8 mouse cellular contexts compared by ENCODE assay signal in the genomic region with DNA sequence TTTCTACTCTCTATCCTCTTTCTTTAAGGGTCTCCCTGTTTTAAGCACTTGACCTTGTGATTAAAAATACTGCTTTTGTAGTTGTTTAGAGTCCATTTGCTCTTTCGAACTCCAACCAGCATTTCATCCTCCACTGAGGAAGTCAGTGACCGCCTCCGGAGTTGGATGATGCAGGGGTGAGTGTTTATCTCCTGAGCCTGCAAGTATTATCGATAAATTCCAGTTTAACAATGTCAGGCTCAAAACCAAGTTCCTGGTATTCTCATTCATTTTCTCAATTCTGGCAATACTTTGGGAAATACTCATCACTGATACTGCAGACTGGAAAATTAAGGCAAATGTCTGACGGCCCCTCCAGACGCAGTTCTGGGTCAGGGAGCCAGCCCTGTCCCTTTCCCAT. TPM values are rescaled to one million over a fixed set of nuclear protein-coding genes. Genes with fewer than 3 reads are reported as not detected.
A peak's percentile ranks its signal among the peaks of the same experiment; 100 is the strongest.
DNase-seq lines count a peak whose midpoint lies in the region; ATAC-seq and TF ChIP-seq lines count a peak whose summit lies in the region.

No protein-coding gene starts in this region.

- no peaks in the 10 kb centered on the region for H3K27me3 ChIP-seq in embryonic facial prominence, embryonic 14.5 days (replicated peaks; ENCODE audit: control insufficient read depth, insufficient read depth, low read length)
- no peaks in the 10 kb centered on the region for H3K27me3 ChIP-seq in intestine, embryonic 15.5 days (replicated peaks)
- no peaks in the 10 kb centered on the region for H3K27me3 ChIP-seq in myocyte (ENCODE audit: control insufficient read depth, insufficient read depth, insufficient read length)

- peak; percentile 32; the same call in 1 of the 2 replicates for ATAC-seq in embryonic facial prominence, embryonic 14.5 days (ENCODE audit: low read depth)
- peak; percentile 61 for ATAC-seq in intestine, embryonic 15.5 days

- no peak for TF ChIP-seq POLR2A in myocyte (IDR thresholded peaks at IDR 0.05; ENCODE audit: insufficient read length, low read depth)

- DNase-seq in left cerebral cortex, adult 2 months (ENCODE audit: extremely low spot score in 1 of 2, low spot score in 2 of 2): no peak
- no peak for DNase-seq in left cerebral cortex, adult 18-20 months (ENCODE audit: low spot score in 2 of 2)
- no peak for DNase-seq in embryonic facial prominence, embryonic 14.5 days (ENCODE audit: low spot score)
- no peak for DNase-seq in left cerebral cortex, postnatal 14 days (ENCODE audit: low spot score in 2 of 2)
- DNase-seq in frontal cortex, postnatal 14 days (ENCODE audit: low spot score in 2 of 2): no peak
- DNase-seq in urinary bladder, postnatal 25 days (ENCODE audit: low spot score): no peak

- H3K9ac ChIP-seq in embryonic facial prominence, embryonic 14.5 days (ENCODE audit: low read depth, low read length): peak overlapping the region; percentile 80
- H3K9ac ChIP-seq in intestine, embryonic 15.5 days: peak overlapping the region; percentile 68

- no peaks in the 10 kb centered on the region for H3K4me1 ChIP-seq in embryonic facial prominence, embryonic 14.5 days (ENCODE audit: control insufficient read depth, insufficient read depth, low read length)
- H3K4me1 ChIP-seq in intestine, embryonic 15.5 days (replicated peaks): no peaks in the 10 kb centered on the region

- intact Hi-C loops in left cerebral cortex, adult 2 months (cut with DNase I): no loop called here
- intact Hi-C loops in left cerebral cortex, postnatal 14 days (cut with DNase I): no loop called here

- H3ac ChIP-seq in myocyte (ENCODE audit: control insufficient read depth, insufficient read length): no peak overlapping the region

- peak overlapping the region; percentile 74 for H3K4me3 ChIP-seq in left cerebral cortex, adult 2 months
- peak overlapping the region; percentile 61 for H3K4me3 ChIP-seq in embryonic facial prominence, embryonic 14.5 days (ENCODE audit: low read depth, low read length)
- H3K4me3 ChIP-seq in intestine, embryonic 15.5 days (replicated peaks): peak overlapping the region; percentile 58
- H3K4me3 ChIP-seq in myocyte: peak overlapping the region; percentile 23

- TF ChIP-seq CTCF in left cerebral cortex, adult 2 months (IDR thresholded peaks at IDR 0.05): no peak

- H3K36me3 ChIP-seq in embryonic facial prominence, embryonic 14.5 days (ENCODE audit: control insufficient read depth, insufficient read depth, low read length): no peaks in the 10 kb centered on the region
- H3K36me3 ChIP-seq in intestine, embryonic 15.5 days: no peaks in the 10 kb centered on the region
- H3K36me3 ChIP-seq in myocyte (ENCODE audit: control insufficient read depth, insufficient read depth): no peaks in the 10 kb centered on the region

- no peaks in the 10 kb centered on the region for H3K9me3 ChIP-seq in embryonic facial prominence, embryonic 14.5 days (ENCODE audit: control insufficient read depth, low read length)
- no peaks in the 10 kb centered on the region for H3K9me3 ChIP-seq in intestine, embryonic 15.5 days

- H3K4me2 ChIP-seq in embryonic facial prominence, embryonic 14.5 days (ENCODE audit: low read depth, low read length): peak overlapping the region; percentile 57
- H3K4me2 ChIP-seq in intestine, embryonic 15.5 days (replicated peaks): peak overlapping the region; percentile 58
- H3K4me2 ChIP-seq in myocyte (ENCODE audit: low read depth): peak overlapping the region; percentile 55

- 6% methylated on average over 6 of the region's 6 CpGs for WGBS in embryonic facial prominence, embryonic 14.5 days
- 2% methylated on average over 6 of the region's 6 CpGs for whole genome bisulfite sequencing in intestine, embryonic 15.5 days

- no peaks in the 10 kb centered on the region for H3K79me2 ChIP-seq in myocyte (ENCODE audit: control insufficient read depth, insufficient read depth)

- peak overlapping the region; percentile 86 for H3K27ac ChIP-seq in left cerebral cortex, adult 2 months
- H3K27ac ChIP-seq in embryonic facial prominence, embryonic 14.5 days (replicated peaks; ENCODE audit: low read depth, low read length): peak overlapping the region; percentile 74
- peak overlapping the region; percentile 65; the same call in 1 of the 2 replicates for H3K27ac ChIP-seq in intestine, embryonic 15.5 days

TF ChIP-seq in myocyte, 11 proteins besides CTCF, POLR2A, EP300 and RAD21:
- no peak for TF ChIP-seq MYOD1 (IDR thresholded peaks at IDR 0.05; ENCODE audit: control insufficient read depth in 1 of 3, insufficient read length in 2 of 3, low read depth in 2 of 3)
- no peak for TF ChIP-seq MAX (IDR thresholded peaks at IDR 0.05; ENCODE audit: low read depth)
- TF ChIP-seq REST (IDR thresholded peaks at IDR 0.05; ENCODE audit: insufficient read depth, insufficient read length): no peak

RNA-seq across cellular contexts. Expression of a gene that starts 13.7 kb away (rescaled TPM):
- total RNA-seq in left cerebral cortex, adult 2 months (2021): 10 to 100 TPM; 30.0 to 30.9 TPM
- total RNA-seq in left cerebral cortex, adult 18-20 months (2021): 10 to 100 TPM; 31.2 to 31.7 TPM
- 33.1 and 35.8 TPM in 2 replicates for polyA plus RNA-seq in embryonic facial prominence, embryonic 14.5 days (2014; fragmentation: Nextera tagmentation; extraction: Ambion mirVana)
- polyA plus RNA-seq in intestine, embryonic 15.5 days (2015; fragmentation: Nextera tagmentation; extraction: Ambion mirVana): 23.5 and 24.3 TPM in 2 replicates
- polyA plus RNA-seq in myocyte (2012; fragmentation: generic; extraction: Trizol): 10.9 TPM
- 10 to 100 TPM; 29.8 to 31.1 TPM for total RNA-seq in left cerebral cortex, postnatal 14 days (2021)

RNA-seq across cellular contexts. Expression of a gene that starts 14.4 kb away (rescaled TPM):
- total RNA-seq in left cerebral cortex, adult 2 months (2021): not detected
- not detected for total RNA-seq in left cerebral cortex, adult 18-20 months (2021)
- polyA plus RNA-seq in embryonic facial prominence, embryonic 14.5 days (2014; fragmentation: Nextera tagmentation; extraction: Ambion mirVana): 2.2 and 2.4 TPM in 2 replicates
- polyA plus RNA-seq in intestine, embryonic 15.5 days (2015; fragmentation: Nextera tagmentation; extraction: Ambion mirVana): 1.8 and 2.0 TPM in 2 replicates
- 1.6 TPM for polyA plus RNA-seq in myocyte (2012; fragmentation: generic; extraction: Trizol)
- not detected for total RNA-seq in left cerebral cortex, postnatal 14 days (2021)

Comparison
In these comparisons a context has a peak if more than half of its experiments do, and no peak if none do; other contexts are left out.
1. H3K4me3 ChIP-seq: peak in every context shown above with its lines; median percentile 74 in left cerebral cortex, adult 2 months; 61 in embryonic facial prominence, embryonic 14.5 days; 58 in intestine, embryonic 15.5 days; 23 in myocyte.